Mouse (Mus musculus) T-helper 2 cell (primary cell): ENCODE results near the gene Ldb1.

Experiments
- in situ Hi-C: fragments of 300-600 bp; cut with MboI, MseI; formaldehyde crosslinking; loops from one replicate; pipeline ENCODE4 v1.15.1; 2025; ENCODE audit warnings: high pct_unique_total_duplicates

Gene Ldb1

GRCm38 (mm10) chr19:46045696-46046311 is 790 bp upstream of the Ldb1 start:
- in situ Hi-C loops, result loop anchor here (25.0 kb wide), 1 partner anchor 1759 kb away; the partner anchor contains the start of gene Scd2

GRCm38 (mm10) chr19:46044271-46044992 is 582 bp downstream of the Ldb1 start, which contains the start of gene Pprc1:
Gene Pprc1 (plus strand): TSS chr19:46044886.
- in situ Hi-C loops, result loop anchor here (5.0 to 25.0 kb wide), 2 partner anchors 42 to 1757 kb away; partner anchors contain the start of genes Hps6 and Scd2

GRCm38 (mm10) chr19:46043380-46043779 is 1.6 kb downstream of the Ldb1 start:
- in situ Hi-C loops, result loop anchor here (5.0 to 25.0 kb wide), 2 partner anchors 41 to 1756 kb away; partner anchors contain the start of genes Hps6 and Scd2

- in situ Hi-C loops, result loop anchor here (5.0 to 25.0 kb wide), 2 partner anchors 40 to 1755 kb away; partner anchors contain the start of genes Hps6 and Scd2
Measured at GRCm38 (mm10) chr19:46042476-46043011, 2.5 kb downstream of the Ldb1 start.

- in situ Hi-C loops, result loop anchor here (5.0 to 25.0 kb wide), 2 partner anchors 40 to 1755 kb away; partner anchors contain the start of genes Hps6 and Scd2
Measured at GRCm38 (mm10) chr19:46041933-46042475, 3.0 kb downstream of the Ldb1 start.

GRCm38 (mm10) chr19:46041299-46041932 is 3.6 kb downstream of the Ldb1 start:
- in situ Hi-C loops, result loop anchor here (5.0 to 25.0 kb wide), 2 partner anchors 39 to 1754 kb away; partner anchors contain the start of genes Hps6 and Scd2

GRCm38 (mm10) chr19:46040149-46040902 is 4.7 kb downstream of the Ldb1 start:
- in situ Hi-C loops, result loop anchor here (5.0 to 25.0 kb wide), 2 partner anchors 38 to 1753 kb away; partner anchors contain the start of genes Hps6 and Scd2

- in situ Hi-C loops, result loop anchor here (25.0 kb wide), 1 partner anchor 1752 kb away; the partner anchor contains the start of gene Scd2
Measured at GRCm38 (mm10) chr19:46039478-46039877, 5.5 kb downstream of the Ldb1 start.

GRCm38 (mm10) chr19:46038851-46039260 is 6.2 kb downstream of the Ldb1 start:
- in situ Hi-C loops, result loop anchor here (25.0 kb wide), 1 partner anchor 1752 kb away; the partner anchor contains the start of gene Scd2

GRCm38 (mm10) chr19:46037925-46038850 is 6.8 kb downstream of the Ldb1 start:
- in situ Hi-C loops, result loop anchor here (25.0 kb wide), 1 partner anchor 1751 kb away; the partner anchor contains the start of gene Scd2

- in situ Hi-C loops, result loop anchor here (25.0 kb wide), 1 partner anchor 1750 kb away; the partner anchor contains the start of gene Scd2
Measured at GRCm38 (mm10) chr19:46037243-46037924, 7.6 kb downstream of the Ldb1 start.

GRCm38 (mm10) chr19:46036477-46037242 is 8.4 kb downstream of the Ldb1 start:
- in situ Hi-C loops, result loop anchor here (25.0 kb wide), 1 partner anchor 1749 kb away; the partner anchor contains the start of gene Scd2

GRCm38 (mm10) chr19:46035971-46036370 is 9.0 kb downstream of the Ldb1 start:
- in situ Hi-C loops, result loop anchor here (25.0 kb wide), 1 partner anchor 1749 kb away; the partner anchor contains the start of gene Scd2

GRCm38 (mm10) chr19:46033911-46034310 is 11.1 kb downstream of the Ldb1 start:
- in situ Hi-C loops, result loop anchor here (25.0 kb wide), 1 partner anchor 1747 kb away; the partner anchor contains the start of gene Scd2

GRCm38 (mm10) chr19:46032731-46033510 is 12.1 kb downstream of the Ldb1 start:
- in situ Hi-C loops, result loop anchor here (25.0 kb wide), 1 partner anchor 1746 kb away; the partner anchor contains the start of gene Scd2

- in situ Hi-C loops, result loop anchor here (25.0 kb wide), 1 partner anchor 1745 kb away; the partner anchor contains the start of gene Scd2
Measured at GRCm38 (mm10) chr19:46031689-46032432, 13.2 kb downstream of the Ldb1 start.
